Mouse (Mus musculus) lung, embryonic 16.5 days (tissue): ENCODE data around the gene Ltbp1. TPM values are rescaled to one million over a fixed set of nuclear protein-coding genes. Genes with fewer than 3 reads are reported as not detected.

Experiments
- ATAC-seq: fragments of 200-750 bp; cut with Nextera tagmentation; 2 replicates; pipeline ENCODE4 v1.8.0; 2017; ENCODE audit warnings: low read depth, mild to moderate bottlenecking, moderate library complexity
- H3K27ac ChIP-seq: fragments of 300-500 bp; sonication (generic); 2 replicates; pipeline ENCODE4 v1.5.1; 2014; ENCODE audit warnings: mild to moderate bottlenecking, control low read depth, low read length
- H3K27me3 ChIP-seq: fragments of 300-500 bp; sonication (generic); 2 replicates; pipeline ENCODE4 v1.6.1; 2014; ENCODE audit warnings: low read depth, low read length, mixed read lengths; ENCODE audit not compliant: control insufficient read depth, insufficient read depth
- H3K36me3 ChIP-seq: fragments of 300-500 bp; sonication (generic); 2 replicates; pipeline ENCODE4 v1.6.1; 2014; ENCODE audit warnings: low read length; ENCODE audit not compliant: control insufficient read depth, insufficient read depth
- H3K4me1 ChIP-seq: fragments of 300-500 bp; sonication (generic); replicated peaks from 2 replicates; pipeline ENCODE4 v1.6.1; 2014; ENCODE audit warnings: low read length, mixed read lengths; ENCODE audit not compliant: control insufficient read depth, insufficient read depth
- H3K4me2 ChIP-seq: fragments of 300-500 bp; sonication (generic); 2 replicates; pipeline ENCODE4 v1.6.1; 2014; ENCODE audit warnings: low read depth, low read length, control low read depth
- H3K4me3 ChIP-seq: fragments of 300-500 bp; sonication (generic); 2 replicates; pipeline ENCODE4 v1.5.1; 2014; ENCODE audit warnings: mild to moderate bottlenecking, low read length, control low read depth
- H3K9ac ChIP-seq: fragments of 300-500 bp; sonication (generic); 2 replicates; pipeline ENCODE4 v1.6.1; 2014; ENCODE audit warnings: low read length, control low read depth
- H3K9me3 ChIP-seq: fragments of 300-500 bp; sonication (generic); 2 replicates; pipeline ENCODE4 v1.6.1; 2016; ENCODE audit warnings: low read length; ENCODE audit not compliant: control insufficient read depth
- WGBS: fragments of 180-500 bp; shearing (Covaris S2); extraction: QIAGEN DNeasy Blood & Tissue Kit; methylation state at CpG from one replicate; pipeline ENCODE4 v1.1.7; 2014; 5-methylcytosine and 5-hydroxymethylcytosine counted together
- polyA plus RNA-seq: library from polyadenylated mRNA; unstranded; fragments of >200 nt; fragmentation: Nextera tagmentation; extraction: Ambion mirVana; gene quantifications from 2 replicates; pipeline ENCODE4 v1.2.1, GENCODE M21; 2015

The Ltbp1 gene
- polyA plus RNA-seq, 1 experiment from 2014 or later: 24.2 TPM

- 62% methylated on average over 8 of the region's 8 CpGs for WGBS
- no peak for ATAC-seq
- Histone ChIP-seq H3K27ac (no peak overlapping the region), H3K9ac (no peak overlapping the region), H3K36me3 (no peaks in the 10 kb centered on the region), H3K4me1 (no peaks in the 10 kb centered on the region), H3K9me3 (no peaks in the 10 kb centered on the region), H3K4me3 (no peak overlapping the region), H3K27me3 (no peaks in the 10 kb centered on the region), H3K4me2 (no peak overlapping the region)
Observed at GRCm38 (mm10) chr17:74976167-74976985, 29.0 kb upstream of the Ltbp1 start.

- H3K27ac ChIP-seq: no peak overlapping the region
- H3K9ac ChIP-seq: no peak overlapping the region
- H3K4me3 ChIP-seq: no peak overlapping the region
- no peak for ATAC-seq
- no peaks in the 10 kb centered on the region for H3K27me3 ChIP-seq
- H3K4me1 ChIP-seq: no peaks in the 10 kb centered on the region; the same call in 1 of the 2 replicates
- H3K4me2 ChIP-seq: no peak overlapping the region
- no peaks in the 10 kb centered on the region for H3K9me3 ChIP-seq
- WGBS: 75% methylated on average over 8 of the region's 8 CpGs
- H3K36me3 ChIP-seq: no peaks in the 10 kb centered on the region
Observed at GRCm38 (mm10) chr17:74979767-74980166, 25.6 kb upstream of the Ltbp1 start.

GRCm38 (mm10) chr17:74981703-74982102 is 23.7 kb upstream of the Ltbp1 start:
- 53% methylated on average over 5 of the region's 5 CpGs for WGBS
- Histone ChIP-seq H3K27me3 (no peaks in the 10 kb centered on the region), H3K4me2 (no peak overlapping the region), H3K4me1 (no peaks in the 10 kb centered on the region; the same call in 1 of the 2 replicates), H3K9ac (no peak overlapping the region), H3K4me3 (no peak overlapping the region), H3K9me3 (no peaks in the 10 kb centered on the region), H3K27ac (no peak overlapping the region), H3K36me3 (no peaks in the 10 kb centered on the region)
- ATAC-seq: no peak

- peak; percentile 77; the same call in 1 of the 2 replicates for ATAC-seq
Observed at GRCm38 (mm10) chr17:74982880-74983279, 22.5 kb upstream of the Ltbp1 start.

GRCm38 (mm10) chr17:74984071-74984470 is 21.3 kb upstream of the Ltbp1 start:
- no peak for ATAC-seq
- H3K9ac ChIP-seq: no peak overlapping the region
- WGBS: 58% methylated on average over 1 of the region's 1 CpGs
- no peaks in the 10 kb centered on the region for H3K36me3 ChIP-seq
- no peaks in the 10 kb centered on the region; the same call in 1 of the 2 replicates for H3K4me1 ChIP-seq
- H3K4me2 ChIP-seq: no peak overlapping the region
- H3K4me3 ChIP-seq: no peak overlapping the region
- H3K27me3 ChIP-seq: no peaks in the 10 kb centered on the region
- no peak overlapping the region for H3K27ac ChIP-seq
- no peaks in the 10 kb centered on the region for H3K9me3 ChIP-seq

More at GRCm38 (mm10) chr17:74982880-74983279, 22.5 kb upstream of the Ltbp1 start:
- no peak overlapping the region for H3K4me3 ChIP-seq
- H3K4me2 ChIP-seq: no peak overlapping the region
- H3K9ac ChIP-seq: no peak overlapping the region
- no peaks in the 10 kb centered on the region for H3K27me3 ChIP-seq
- 40% methylated on average over 1 of the region's 1 CpGs for WGBS
- no peaks in the 10 kb centered on the region for H3K9me3 ChIP-seq
- no peaks in the 10 kb centered on the region; the same call in 1 of the 2 replicates for H3K4me1 ChIP-seq
- H3K36me3 ChIP-seq: no peaks in the 10 kb centered on the region
- H3K27ac ChIP-seq: no peak overlapping the region

- H3K27ac ChIP-seq: no peak overlapping the region
- no peak overlapping the region for H3K9ac ChIP-seq
- no peaks in the 10 kb centered on the region for H3K27me3 ChIP-seq
- peak; percentile 68 for ATAC-seq
- H3K36me3 ChIP-seq: no peaks in the 10 kb centered on the region
- no peak overlapping the region for H3K4me2 ChIP-seq
- no peaks in the 10 kb centered on the region for H3K9me3 ChIP-seq
- H3K4me1 ChIP-seq: no peaks in the 10 kb centered on the region; the same call in 1 of the 2 replicates
- H3K4me3 ChIP-seq: no peak overlapping the region
Observed at GRCm38 (mm10) chr17:74984681-74985080, 20.7 kb upstream of the Ltbp1 start.

GRCm38 (mm10) chr17:74987067-74987466 is 18.3 kb upstream of the Ltbp1 start:
- Histone ChIP-seq H3K36me3 (no peaks in the 10 kb centered on the region), H3K27me3 (no peaks in the 10 kb centered on the region), H3K9me3 (peaks cover 4% of the 10 kb centered on the region), H3K9ac (no peak overlapping the region), H3K4me1 (no peaks in the 10 kb centered on the region; the same call in 1 of the 2 replicates), H3K27ac (no peak overlapping the region), H3K4me3 (no peak overlapping the region), H3K4me2 (no peak overlapping the region)
- ATAC-seq: no peak
- 50% methylated on average over 1 of the region's 1 CpGs for WGBS

GRCm38 (mm10) chr17:74989691-74990090 is 15.7 kb upstream of the Ltbp1 start:
- Histone ChIP-seq H3K27me3 (no peaks in the 10 kb centered on the region), H3K27ac (no peak overlapping the region), H3K9me3 (peaks cover 4% of the 10 kb centered on the region), H3K4me2 (no peak overlapping the region), H3K4me3 (no peak overlapping the region), H3K9ac (no peak overlapping the region), H3K4me1 (peaks cover 7% of the 10 kb centered on the region), H3K36me3 (no peaks in the 10 kb centered on the region)
- 93% methylated on average over 4 of the region's 4 CpGs for WGBS
- ATAC-seq: no peak

- H3K4me2 ChIP-seq: no peak overlapping the region
- peaks cover 4% of the 10 kb centered on the region for H3K9me3 ChIP-seq
- H3K36me3 ChIP-seq: no peaks in the 10 kb centered on the region
- 78% methylated on average over 3 of the region's 3 CpGs for WGBS
- H3K4me1 ChIP-seq: peaks cover 12% of the 10 kb centered on the region
- H3K27me3 ChIP-seq: no peaks in the 10 kb centered on the region
- H3K27ac ChIP-seq: no peak overlapping the region
- ATAC-seq: no peak
- no peak overlapping the region for H3K4me3 ChIP-seq
- no peak overlapping the region for H3K9ac ChIP-seq
Observed at GRCm38 (mm10) chr17:74990561-74990960, 14.8 kb upstream of the Ltbp1 start.
